Mouse (Mus musculus) E14TG2a.4 (cell line): ENCODE measurements around the gene Ddc.

Source experiments
- H3K27me3 ChIP-seq: 2 replicates; pipeline ENCODE4 v1.6.1; 2014; ENCODE audit warnings: low read length, control low read depth; ENCODE audit not compliant: insufficient read depth
- H3K36me3 ChIP-seq: 2 replicates; pipeline ENCODE4 v1.6.1; 2014; ENCODE audit warnings: low read length, control low read depth; ENCODE audit not compliant: insufficient read depth
- H3K4me1 ChIP-seq: replicated peaks from 2 replicates; pipeline ENCODE4 v1.6.1; 2014; ENCODE audit warnings: low read depth, low read length, control low read depth
- H3K4me3 ChIP-seq: replicated peaks from 2 replicates; pipeline ENCODE4 v1.5.1; 2014; ENCODE audit warnings: mild to moderate bottlenecking, low read length
- H3K9me3 ChIP-seq: 2 replicates; pipeline ENCODE4 v1.6.1; 2014; ENCODE audit warnings: low read length, control low read depth
- CTCF ChIP-seq: conservative IDR thresholded peaks from 2 replicates; pipeline ENCODE4 v1.5.1; 2014; ENCODE audit warnings: low read length
- NANOG ChIP-seq: IDR thresholded peaks from 2 replicates; pipeline ENCODE4 v1.6.1; 2014; ENCODE audit warnings: borderline replicate concordance, low read length, mixed read lengths
- POU5F1 ChIP-seq: IDR thresholded peaks from 2 replicates; pipeline ENCODE4 v1.6.1; 2014; ENCODE audit warnings: low read length, borderline replicate concordance

Ddc gene

GRCm38 (mm10) chr11:11876366-11876765 is 21.6 kb downstream of the Ddc start:
- Histone ChIP-seq H3K9me3 (no peaks in the 10 kb centered on the region), H3K27me3 (peaks cover 3% of the 10 kb centered on the region), H3K4me3 (no peak overlapping the region), H3K4me1 (peaks cover 60% of the 10 kb centered on the region), H3K36me3 (no peaks in the 10 kb centered on the region)
- TF ChIP-seq POU5F1 (no peak), NANOG (no peak), CTCF (no peak)

- Histone ChIP-seq H3K27me3 (peaks cover 3% of the 10 kb centered on the region), H3K36me3 (no peaks in the 10 kb centered on the region), H3K9me3 (no peaks in the 10 kb centered on the region), H3K4me1 (peaks cover 55% of the 10 kb centered on the region), H3K4me3 (no peak overlapping the region)
- no peak for TF ChIP-seq CTCF
- no peak for TF ChIP-seq POU5F1
- no peak for TF ChIP-seq NANOG
These were observed 22.7 kb downstream of the Ddc start for GRCm38 (mm10) chr11:11875230-11875629.

- Histone ChIP-seq H3K9me3 (no peaks in the 10 kb centered on the region), H3K36me3 (no peaks in the 10 kb centered on the region), H3K4me3 (peak overlapping the region; percentile 41), H3K27me3 (peaks cover 3% of the 10 kb centered on the region), H3K4me1 (peaks cover 40% of the 10 kb centered on the region)
- TF ChIP-seq POU5F1 (no peak), CTCF (no peak), NANOG (no peak)
These were observed 24.7 kb downstream of the Ddc start for GRCm38 (mm10) chr11:11873023-11873908.

- Histone ChIP-seq H3K4me3 (peak overlapping the region; percentile 41; the same call in 1 of the 2 replicates), H3K36me3 (no peaks in the 10 kb centered on the region), H3K27me3 (peaks cover 3% of the 10 kb centered on the region), H3K4me1 (peaks cover 40% of the 10 kb centered on the region), H3K9me3 (no peaks in the 10 kb centered on the region)
- TF ChIP-seq NANOG (no peak), CTCF (no peak), POU5F1 (no peak)
These were observed 25.7 kb downstream of the Ddc start for GRCm38 (mm10) chr11:11872140-11872795.

GRCm38 (mm10) chr11:11871197-11871813 is 26.6 kb downstream of the Ddc start:
- Histone ChIP-seq H3K4me1 (peaks cover 46% of the 10 kb centered on the region), H3K36me3 (no peaks in the 10 kb centered on the region), H3K9me3 (no peaks in the 10 kb centered on the region), H3K27me3 (peaks cover 3% of the 10 kb centered on the region), H3K4me3 (no peak overlapping the region)
- TF ChIP-seq CTCF (no peak), POU5F1 (no peak), NANOG (no peak)

GRCm38 (mm10) chr11:11867971-11868481 is 29.9 kb downstream of the Ddc start:
- Histone ChIP-seq H3K27me3 (no peaks in the 10 kb centered on the region), H3K4me1 (peaks cover 36% of the 10 kb centered on the region), H3K36me3 (no peaks in the 10 kb centered on the region), H3K4me3 (peak overlapping the region; percentile 21), H3K9me3 (no peaks in the 10 kb centered on the region)
- TF ChIP-seq NANOG = no peak
- no peak for TF ChIP-seq POU5F1
- TF ChIP-seq CTCF = no peak

- H3K36me3 ChIP-seq = no peaks in the 10 kb centered on the region
- H3K9me3 ChIP-seq = no peaks in the 10 kb centered on the region
- no peak overlapping the region for H3K4me3 ChIP-seq
- H3K27me3 ChIP-seq = no peaks in the 10 kb centered on the region
- H3K4me1 ChIP-seq = peaks cover 27% of the 10 kb centered on the region
- TF ChIP-seq POU5F1 (no peak), CTCF (no peak), NANOG (no peak)
These were observed 31.2 kb downstream of the Ddc start for GRCm38 (mm10) chr11:11866696-11867095.

GRCm38 (mm10) chr11:11865128-11865527 is 32.8 kb downstream of the Ddc start:
- no peaks in the 10 kb centered on the region for H3K27me3 ChIP-seq
- H3K36me3 ChIP-seq = no peaks in the 10 kb centered on the region
- no peak for TF ChIP-seq NANOG
- TF ChIP-seq CTCF = no peak
- no peak for TF ChIP-seq POU5F1
- H3K9me3 ChIP-seq = no peaks in the 10 kb centered on the region
- peaks cover 18% of the 10 kb centered on the region for H3K4me1 ChIP-seq
- H3K4me3 ChIP-seq = no peak overlapping the region
